Mouse (Mus musculus) forelimb bud, embryonic 11.5 days (tissue): Measurements from ENCODE around the gene Cops2.

Experiments
- DNase-seq: peaks from one replicate; pipeline ENCODE4 v3.0.0-alpha.2; 2012; ENCODE audit warnings: low read depth, low spot score

Gene Cops2

GRCm38 (mm10) chr2:125858521-125859280 lies at the start of gene Cops2, which contains the start of gene Galk2:
Gene Cops2 (minus strand): TSS chr2:125859139.
Gene Galk2 (plus strand): TSS chr2:125859109.
- peak; percentile 94 for DNase-seq

DNA sequence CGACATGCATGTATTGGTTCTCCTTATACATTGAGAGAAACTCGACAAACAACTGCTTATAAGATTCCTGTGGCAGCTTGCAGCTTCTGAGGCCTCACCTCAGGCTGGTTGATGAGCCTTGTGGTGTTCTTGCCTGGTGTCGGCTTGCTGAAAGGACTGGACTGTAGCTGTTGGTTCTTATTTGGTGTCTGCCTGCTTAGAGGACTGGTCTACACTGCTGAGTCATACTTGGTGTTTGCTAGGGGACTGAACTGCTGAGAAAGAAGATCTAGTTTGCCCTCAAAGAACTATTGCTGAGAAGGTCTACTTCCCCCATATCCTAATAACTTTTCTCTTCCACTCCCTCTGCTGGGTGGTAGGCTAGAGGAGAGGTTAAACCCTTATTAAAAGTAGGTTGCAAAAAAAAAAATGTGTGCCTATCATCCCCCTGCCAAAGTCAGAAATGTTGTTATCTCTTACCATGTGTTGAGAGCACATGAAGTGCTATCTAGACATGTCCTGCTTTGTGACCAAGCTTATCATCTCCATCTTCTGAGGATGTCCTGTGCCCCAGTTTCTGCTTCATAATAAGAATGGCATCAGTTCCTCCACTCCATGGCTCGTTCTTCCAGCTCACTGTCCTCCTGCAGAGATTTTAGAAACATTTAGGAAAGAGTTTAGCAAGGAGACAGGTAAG lies 48.8 kb upstream of the Cops2 start:
- DNase-seq = no peak

DNA sequence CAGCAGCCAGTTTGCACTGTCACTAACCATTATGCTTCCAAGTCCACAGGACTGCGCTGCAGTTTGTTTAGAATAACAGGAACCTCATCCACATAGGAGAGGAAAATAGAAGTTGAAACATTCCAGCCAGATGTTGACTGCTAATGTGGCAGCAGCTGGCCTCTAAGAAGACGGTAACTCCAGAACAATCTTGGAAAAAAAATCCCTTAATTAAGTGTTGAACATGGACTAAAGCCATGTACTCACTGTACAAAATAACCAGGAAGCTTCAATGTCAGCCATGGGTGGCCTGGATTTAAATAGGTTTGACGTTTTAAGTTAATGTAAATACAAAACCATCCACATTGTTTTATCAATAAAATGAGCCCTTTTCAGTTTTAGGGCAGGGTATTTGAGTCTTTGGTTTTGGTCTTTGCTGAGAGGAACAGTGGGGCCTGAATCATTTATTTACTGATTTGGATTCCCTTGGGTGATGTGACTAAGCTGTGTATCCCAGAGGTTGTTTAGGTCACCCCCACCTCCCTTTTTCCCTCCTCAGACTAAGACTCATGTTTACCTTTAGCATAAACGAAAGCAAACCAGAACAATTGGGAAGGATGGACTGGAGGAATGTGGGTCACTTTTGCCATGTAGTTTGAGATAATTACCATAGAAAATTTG lies 47.6 kb upstream of the Cops2 start:
- DNase-seq = no peak

- no peak for DNase-seq
These were observed 42.5 kb upstream of the Cops2 start for GRCm38 (mm10) chr2:125901426-125901825.

GRCm38 (mm10) chr2:125900797-125901410 lies 42.0 kb upstream of the Cops2 start:
- no peak for DNase-seq

GRCm38 (mm10) chr2:125896355-125896754 lies 37.4 kb upstream of the Cops2 start:
- no peak for DNase-seq

DNA sequence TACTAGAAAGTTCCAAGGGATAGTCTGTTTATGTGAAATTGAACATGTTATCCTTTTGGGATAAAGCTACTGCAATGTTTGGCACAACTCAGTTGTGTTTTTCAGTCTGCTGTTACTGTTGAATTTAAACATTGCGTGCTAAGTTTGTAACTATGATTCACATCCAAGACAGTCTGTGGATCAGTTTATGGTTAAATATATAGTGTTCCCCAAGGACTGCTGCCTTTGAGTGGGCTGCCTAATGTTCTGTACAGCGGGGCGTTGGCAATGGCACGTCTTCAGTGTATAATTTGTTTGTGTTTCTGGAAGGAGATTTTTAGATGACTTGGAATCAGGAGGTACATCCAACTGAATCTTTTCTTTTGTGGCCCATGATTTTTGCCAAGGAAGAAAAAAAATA lies 36.2 kb upstream of the Cops2 start:
- no peak for DNase-seq

DNA sequence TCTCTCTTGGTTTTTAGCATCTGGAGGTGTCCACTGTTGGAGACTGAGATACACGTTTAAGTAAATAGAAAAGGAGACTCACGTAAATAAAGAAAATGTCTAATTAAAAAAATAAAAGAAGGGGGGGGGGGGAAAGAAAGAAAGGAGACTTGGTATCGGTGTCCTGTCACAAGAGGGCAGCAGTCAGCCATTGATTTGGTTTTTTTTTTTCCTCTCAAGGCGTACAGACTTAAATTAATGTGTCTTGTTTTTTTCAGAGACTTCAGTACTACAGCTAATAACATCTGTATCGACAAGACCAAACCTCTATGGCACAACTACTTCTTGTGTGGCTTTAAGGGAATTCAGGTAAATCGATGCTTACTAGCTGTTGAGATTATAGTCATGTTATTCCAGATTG lies 34.2 kb upstream of the Cops2 start:
- peak; percentile 34 for DNase-seq

DNA sequence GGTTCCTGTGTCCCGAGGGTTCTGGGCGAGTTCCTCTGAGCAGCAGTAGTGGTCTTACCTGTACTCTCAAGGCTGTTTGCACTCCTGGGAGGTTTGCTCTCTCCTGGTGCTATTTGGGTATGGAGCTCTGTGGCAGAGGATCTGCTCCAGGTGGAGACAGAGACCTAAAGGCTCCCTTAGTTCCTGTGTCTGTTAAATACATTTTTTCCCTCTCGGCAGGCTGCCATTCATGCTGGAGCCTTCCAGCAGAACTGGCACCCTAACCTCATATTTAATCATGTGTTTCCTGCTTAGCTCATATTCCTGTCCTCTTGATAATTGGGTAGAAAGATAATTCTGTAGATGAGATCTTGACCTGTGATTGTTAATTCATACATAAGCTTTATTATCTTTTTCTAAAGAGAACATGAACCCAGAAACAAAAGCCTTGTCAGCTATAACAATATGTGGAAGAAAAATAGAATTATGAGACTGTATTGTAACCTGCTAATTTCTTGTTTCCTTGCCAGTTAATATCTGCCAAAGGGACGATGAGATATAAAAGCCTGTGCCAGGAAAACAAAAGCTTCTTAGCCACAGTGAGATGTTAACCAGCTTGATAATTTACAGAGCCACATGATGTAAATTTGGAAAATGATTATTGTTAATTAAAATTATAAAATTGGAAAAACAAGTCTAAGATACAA lies 27.1 kb upstream of the Cops2 start:
- no peak for DNase-seq

DNA sequence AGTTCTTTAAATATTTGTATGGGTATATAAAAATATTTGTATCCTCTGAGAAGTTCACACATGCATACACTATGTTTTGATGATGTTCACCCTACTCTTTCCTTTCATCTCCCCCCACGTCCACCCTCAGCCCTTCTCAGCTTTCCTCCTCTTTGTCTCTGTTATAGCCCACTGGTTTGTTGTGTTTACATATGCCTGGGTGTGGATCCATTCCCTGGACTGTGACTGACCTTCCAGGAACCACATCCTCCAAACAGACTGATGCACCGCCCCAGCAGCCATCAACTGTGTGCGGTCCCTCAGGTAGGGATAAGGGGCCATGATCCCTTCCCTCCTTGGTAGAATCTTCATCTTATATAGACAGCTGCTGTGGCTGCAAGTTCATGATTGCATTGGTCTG lies 11.2 kb upstream of the Cops2 start:
- DNase-seq = no peak

DNA sequence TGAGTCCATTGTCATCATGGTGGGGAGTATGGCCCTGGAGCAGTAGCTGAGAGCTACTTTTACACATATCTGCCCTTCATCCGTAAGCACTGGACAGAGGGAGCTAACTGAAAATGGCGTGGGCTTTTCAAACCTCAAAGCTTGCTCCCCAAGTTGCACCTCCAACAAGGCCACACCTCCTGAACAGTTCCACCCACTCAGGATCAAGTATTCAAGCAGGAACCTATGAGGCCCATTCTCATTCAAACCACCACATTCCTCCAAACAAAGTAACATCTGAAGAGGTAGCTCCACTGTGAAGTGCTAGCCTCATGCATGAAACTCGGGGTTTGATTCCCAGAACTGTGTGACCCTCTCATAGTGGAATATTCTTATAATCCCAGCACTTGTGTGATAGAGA lies 9.4 kb upstream of the Cops2 start:
- no peak for DNase-seq

DNA sequence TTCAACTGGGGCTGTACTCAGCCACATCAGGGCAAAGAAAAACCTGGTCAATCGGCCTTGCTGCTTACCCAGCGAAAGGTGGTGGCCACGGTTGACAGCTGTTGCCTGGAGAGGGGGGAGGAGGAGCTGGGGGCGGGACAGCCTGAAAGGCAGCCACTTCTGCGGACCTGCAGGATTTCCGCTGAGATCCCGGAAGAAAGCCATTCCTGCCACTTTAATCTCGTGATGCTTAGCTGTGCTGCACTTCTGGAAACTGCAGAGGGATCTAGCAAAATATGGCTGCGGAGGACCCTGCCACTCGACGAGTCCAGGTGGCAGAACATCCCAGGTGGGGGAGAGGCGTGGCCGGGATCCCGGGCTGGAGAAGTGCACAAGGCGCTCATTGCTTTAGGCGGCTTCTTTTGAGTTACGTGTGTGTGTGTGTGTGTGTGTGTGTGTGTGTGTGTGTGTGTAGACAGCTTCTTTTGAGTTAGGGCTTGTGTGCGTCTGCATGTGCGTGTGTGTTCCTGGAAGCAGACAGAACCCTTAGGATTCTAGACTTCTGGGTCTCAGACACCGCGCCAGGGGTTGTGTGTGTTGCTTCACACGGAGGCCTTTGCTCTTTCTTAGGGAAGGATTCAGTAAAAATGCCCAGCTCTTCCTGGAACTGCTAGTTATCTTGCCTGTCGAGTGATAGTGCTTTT lies 7.3 kb upstream of the Cops2 start:
- DNase-seq = peak; percentile 68

DNA sequence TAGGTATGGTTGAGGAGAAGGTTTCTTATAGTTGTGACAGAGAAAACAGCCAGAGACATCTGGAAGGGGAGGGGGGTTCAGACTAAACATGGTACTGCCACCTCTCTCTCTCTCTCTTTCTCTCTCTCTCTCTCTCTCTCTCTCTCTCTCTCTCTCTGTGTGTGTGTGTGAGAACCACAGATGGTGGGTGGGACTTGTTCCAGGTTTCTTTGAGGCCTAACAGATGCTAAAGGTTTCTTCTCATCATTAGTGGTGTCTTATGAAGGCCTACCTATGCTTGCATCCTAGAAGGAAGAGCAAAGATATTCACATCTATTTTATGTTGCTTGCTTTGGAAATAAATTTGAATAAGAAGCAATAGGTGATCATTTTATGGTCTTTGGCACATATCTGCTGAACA lies 6.6 kb upstream of the Cops2 start:
- DNase-seq = no peak

GRCm38 (mm10) chr2:125864551-125864950 lies 5.6 kb upstream of the Cops2 start:
- DNase-seq = no peak

GRCm38 (mm10) chr2:125863799-125864198 lies 4.9 kb upstream of the Cops2 start:
- DNase-seq = no peak

DNA sequence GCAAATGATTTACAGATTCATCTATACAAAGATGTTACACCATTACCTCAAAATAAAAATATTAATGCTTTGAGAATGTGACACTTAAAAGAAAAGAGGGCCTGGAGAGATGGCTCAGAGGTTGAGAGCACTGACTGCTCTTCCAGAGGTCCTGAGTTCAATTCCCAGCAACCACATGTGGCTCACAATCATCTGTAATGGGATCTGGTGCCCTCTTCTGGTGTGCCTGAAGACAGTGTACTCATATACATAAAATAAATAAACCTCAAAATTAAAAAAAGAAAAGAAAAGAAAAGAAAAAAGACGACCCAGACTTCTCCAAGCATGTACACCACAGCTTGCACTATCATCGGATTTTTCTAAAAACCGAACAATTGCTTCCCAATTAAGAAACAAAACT lies 1.2 kb downstream of the Cops2 start:
- no peak for DNase-seq

GRCm38 (mm10) chr2:125851237-125851636 lies 7.7 kb downstream of the Cops2 start:
- DNase-seq = no peak

- no peak for DNase-seq
These were observed 20.1 kb downstream of the Cops2 start for GRCm38 (mm10) chr2:125838708-125839284.

DNA sequence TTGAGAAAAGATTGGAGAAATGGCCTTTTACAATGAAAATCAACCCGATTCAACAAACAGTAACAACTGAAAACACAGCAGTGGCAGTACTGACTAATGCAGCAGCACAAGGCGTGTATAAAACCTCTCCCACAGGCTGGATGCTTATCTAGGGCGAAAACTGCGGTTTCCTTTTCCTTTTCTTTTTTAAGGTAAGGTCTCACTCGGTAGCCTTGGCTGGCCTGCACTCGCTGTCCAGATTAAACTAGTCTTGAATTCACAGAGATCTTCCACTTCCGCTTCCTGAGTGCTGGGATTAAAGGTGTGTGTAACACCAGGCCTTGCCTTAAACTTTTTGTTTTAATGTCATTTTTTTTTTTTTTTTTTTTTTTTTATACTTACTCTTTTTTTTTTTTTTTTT lies 20.8 kb downstream of the Cops2 start:
- no peak for DNase-seq

- DNase-seq = no peak
These were observed 29.0 kb downstream of the Cops2 start for GRCm38 (mm10) chr2:125829924-125830323.

GRCm38 (mm10) chr2:125827898-125828297 lies 31.0 kb downstream of the Cops2 start:
- no peak for DNase-seq
